In the genomic region with DNA sequence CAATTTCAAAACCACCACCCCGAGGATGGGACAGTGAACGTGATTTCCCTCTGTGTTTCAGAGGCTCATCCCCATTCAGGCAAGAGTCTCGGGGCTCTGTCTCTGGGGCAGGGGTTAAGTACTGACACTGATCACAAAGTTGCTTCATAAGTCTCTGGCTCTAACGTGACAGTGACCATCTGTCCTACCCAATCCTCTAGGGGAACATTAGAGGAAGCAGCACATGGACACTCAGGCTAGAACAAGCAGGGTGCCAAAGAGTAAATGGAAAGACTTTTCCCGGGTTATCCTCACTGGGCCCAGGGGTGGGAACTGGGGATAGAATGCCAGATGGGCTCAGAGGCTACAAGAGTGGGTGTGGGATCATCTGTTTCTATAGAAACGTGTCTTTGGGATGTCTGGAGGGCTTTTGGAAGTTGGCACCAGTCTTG, we compare ENCODE assay signal across 9 mouse cellular contexts.
DNase-seq lines count a peak whose midpoint lies in the region; ATAC-seq lines count a peak whose summit lies in the region.
"Had no signal": no experiment of that assay in that cellular context is flagged by ENCODE, and none has a peak within 500 bp of the region (broad histone marks: within the 10 kb centered on the region; RNA-seq: fewer than 3 reads in every experiment).

No protein-coding gene starts in this region.

- peak; percentile 59; the same call in 1 of the 2 replicates for ATAC-seq in intestine, embryonic 16.5 days
- no peak for ATAC-seq in intestine, embryonic 15.5 days
- ATAC-seq in embryonic facial prominence, embryonic 13.5 days (ENCODE audit: insufficient number of reproducible peaks, insufficient read depth, low FRiP score, low TSS enrichment, low read depth): no peak

- no peaks in the 10 kb centered on the region for H3K27me3 ChIP-seq in intestine, embryonic 16.5 days (replicated peaks; ENCODE audit: control insufficient read depth, insufficient read depth, low read length)
- no peaks in the 10 kb centered on the region for H3K27me3 ChIP-seq in intestine, embryonic 15.5 days (replicated peaks)
- 0 out of 2 replicates have a peak, but pooled peaks cover 4% of the 10 kb centered on the region for H3K27me3 ChIP-seq in embryonic facial prominence, embryonic 13.5 days

- no peak overlapping the region for H3K27ac ChIP-seq in intestine, embryonic 16.5 days (ENCODE audit: low read length)
- H3K27ac ChIP-seq in intestine, embryonic 15.5 days: no peak overlapping the region
- H3K27ac ChIP-seq in embryonic facial prominence, embryonic 13.5 days: peak overlapping the region; percentile 44; the same call in 1 of the 2 replicates

- no peaks in the 10 kb centered on the region; the same call in 1 of the 2 replicates for H3K4me1 ChIP-seq in intestine, embryonic 16.5 days (ENCODE audit: control insufficient read depth, insufficient read depth, low read length)
- H3K4me1 ChIP-seq in intestine, embryonic 15.5 days (replicated peaks): 0 out of 2 replicates have a peak, but pooled peaks cover 4% of the 10 kb centered on the region
- H3K4me1 ChIP-seq in embryonic facial prominence, embryonic 13.5 days: peaks cover 27% of the 10 kb centered on the region

- intact Hi-C loops in heart, postnatal 36 days (cut with DNase I): loop anchor here (5.0 kb wide), 1 partner anchor 33 kb away; no protein-coding TSS in a partner anchor
- intact Hi-C loops in left cerebral cortex, postnatal 25 days (cut with DNase I): loop anchor here (5.0 to 10.0 kb wide), 4 partner anchors 112 to 398 kb away; a partner anchor contains a TSS

- H3K9ac ChIP-seq in intestine, embryonic 16.5 days (ENCODE audit: low read depth, low read length): no peak overlapping the region
- no peak overlapping the region for H3K9ac ChIP-seq in intestine, embryonic 15.5 days
- no peak overlapping the region for H3K9ac ChIP-seq in embryonic facial prominence, embryonic 13.5 days

- H3K4me3 ChIP-seq in intestine, embryonic 16.5 days (ENCODE audit: low read length): no peak overlapping the region
- H3K4me3 ChIP-seq in intestine, embryonic 15.5 days (replicated peaks): no peak overlapping the region
- no peak overlapping the region for H3K4me3 ChIP-seq in embryonic facial prominence, embryonic 13.5 days

- H3K36me3 ChIP-seq in intestine, embryonic 16.5 days (ENCODE audit: control insufficient read depth, insufficient read depth, low read length): no peaks in the 10 kb centered on the region
- no peaks in the 10 kb centered on the region for H3K36me3 ChIP-seq in intestine, embryonic 15.5 days
- no peaks in the 10 kb centered on the region for H3K36me3 ChIP-seq in embryonic facial prominence, embryonic 13.5 days

- DNase-seq in heart, postnatal 36 days: peak; percentile 33 to 60
- peak; percentile 70 for DNase-seq in lung, postnatal 10 days
- DNase-seq in adrenal gland, adult (ENCODE audit: inconsistent age in 2 of 2, low spot score in 1 of 2): no peak
- no peak for DNase-seq in left cerebral cortex, postnatal 25 days (ENCODE audit: low spot score in 2 of 2)
- DNase-seq in adrenal gland, postnatal 14 days: no peak
- DNase-seq: cerebellum, postnatal 36 days had no signal

- no peaks in the 10 kb centered on the region for H3K9me3 ChIP-seq in intestine, embryonic 16.5 days (ENCODE audit: control insufficient read depth, low read length)
- no peaks in the 10 kb centered on the region for H3K9me3 ChIP-seq in intestine, embryonic 15.5 days
- no peaks in the 10 kb centered on the region for H3K9me3 ChIP-seq in embryonic facial prominence, embryonic 13.5 days

- 48% methylated on average over 6 of the region's 6 CpGs for WGBS in intestine, embryonic 16.5 days
- WGBS in intestine, embryonic 15.5 days: 59% methylated on average over 6 of the region's 6 CpGs
- 40% methylated on average over 6 of the region's 6 CpGs for WGBS in embryonic facial prominence, embryonic 13.5 days

- no peak overlapping the region for H3K4me2 ChIP-seq in intestine, embryonic 16.5 days (ENCODE audit: low read depth, low read length)
- no peak overlapping the region for H3K4me2 ChIP-seq in intestine, embryonic 15.5 days (replicated peaks)
- no peak overlapping the region; the same call in 1 of the 2 replicates for H3K4me2 ChIP-seq in embryonic facial prominence, embryonic 13.5 days

Comparison
In these comparisons a context has a peak if more than half of its experiments do, and no peak if none do; other contexts are left out.
1. DNase-seq: peak in heart, postnatal 36 days (2 of 2) and lung, postnatal 10 days (single experiment); none in adrenal gland, adult (0 of 2), left cerebral cortex, postnatal 25 days (0 of 2) and adrenal gland, postnatal 14 days (single experiment).